Mouse (Mus musculus) CH12.LX (cell line): ENCODE data around the gene Nsd1. TPM values are rescaled to one million over a fixed set of nuclear protein-coding genes. Genes with fewer than 3 reads are reported as not detected.

ENCODE experiments used
- DNase-seq: peaks from one replicate; pipeline ENCODE4 v3.0.0-alpha.2; 2013; ENCODE audit errors: extremely low read depth
- H3K27ac ChIP-seq: 2 replicates; pipeline ENCODE4 v1.5.1; 2012; ENCODE audit warnings: low read depth, mild to moderate bottlenecking, control low read depth, moderate library complexity; ENCODE audit not compliant: insufficient read depth
- H3K27me3 ChIP-seq: replicated peaks from 2 replicates; pipeline ENCODE3; 2012; ENCODE audit warnings: inconsistent platforms
- H3K36me3 ChIP-seq, 2 experiments: replicated peaks in 1 of 2; 2 replicates each; pipeline versions ENCODE3 to v1.6.1; 2012; ENCODE audit warnings: inconsistent platforms in 1 of 2, low read length in 1 of 2, mild to moderate bottlenecking in 1 of 2, mixed read lengths in 1 of 2, moderate library complexity in 1 of 2; ENCODE audit not compliant: control insufficient read depth in 1 of 2, insufficient read depth in 1 of 2
- H3K4me1 ChIP-seq, 2 experiments: 2 replicates each; pipeline ENCODE4 v1.6.1; 2012; ENCODE audit warnings: inconsistent platforms in 1 of 2, moderate library complexity in 1 of 2; ENCODE audit not compliant: insufficient read depth in 2 of 2, control insufficient read depth in 1 of 2
- H3K4me2 ChIP-seq: 2 replicates; pipeline ENCODE4 v1.6.1; 2012; ENCODE audit warnings: low read depth, mild to moderate bottlenecking, control low read depth; ENCODE audit not compliant: poor library complexity, insufficient read depth, severe bottlenecking
- H3K4me3 ChIP-seq, 3 experiments: fragments of 150-350 bp in 1 of 3; sonication (generic) in 1 of 3; replicated peaks in 1 of 3; 2 replicates each; pipeline versions ENCODE3 to v1.5.1; 2011 to 2012; ENCODE audit warnings: low read depth in 2 of 3, low read length in 2 of 3, mild to moderate bottlenecking in 2 of 3, moderate library complexity in 2 of 3, control low read depth in 1 of 3, improper control_type of control experiment in 1 of 3, inconsistent platforms in 1 of 3, mixed read lengths in 1 of 3; ENCODE audit not compliant: poor library complexity in 1 of 3
- H3K79me2 ChIP-seq: replicated peaks from 2 replicates; pipeline ENCODE4 v1.6.1; 2012; ENCODE audit warnings: mild to moderate bottlenecking, moderate library complexity; ENCODE audit not compliant: control insufficient read depth, poor library complexity, insufficient read depth, severe bottlenecking; ENCODE audit errors: extremely low read depth
- H3K9ac ChIP-seq: 2 replicates; pipeline ENCODE4 v1.6.1; 2012; ENCODE audit warnings: low read depth, mild to moderate bottlenecking, control low read depth, moderate library complexity; ENCODE audit not compliant: insufficient read depth
- H3K9me3 ChIP-seq: replicated peaks from 2 replicates; pipeline ENCODE3; 2012; ENCODE audit warnings: low read length, inconsistent platforms, mixed read lengths
- BHLHE40 ChIP-seq: IDR thresholded peaks from 2 replicates; pipeline ENCODE4 v1.6.1; 2011; ENCODE audit warnings: mild to moderate bottlenecking, low read depth, low read length, improper control_type of control experiment
- CHD2 ChIP-seq: IDR thresholded peaks from 2 replicates; pipeline ENCODE4 v1.6.1; 2011; ENCODE audit warnings: low read length, improper control_type of control experiment
- ELF1 ChIP-seq: IDR thresholded peaks from 2 replicates; pipeline ENCODE4 v1.6.1; 2014; ENCODE audit warnings: low read depth, mild to moderate bottlenecking, inconsistent platforms, low read length, improper control_type of control experiment
- ETS1 ChIP-seq: conservative IDR thresholded peaks from 2 replicates; pipeline ENCODE4 v1.6.1; 2012; ENCODE audit warnings: low read depth, mild to moderate bottlenecking, inconsistent platforms, low read length, improper control_type of control experiment, moderate library complexity
- IRF4 ChIP-seq: IDR thresholded peaks from 2 replicates; pipeline ENCODE4 v1.6.1; 2014; ENCODE audit warnings: low read depth, mild to moderate bottlenecking, inconsistent platforms, low read length, improper control_type of control experiment
- KAT2A ChIP-seq: IDR thresholded peaks from 2 replicates; pipeline ENCODE4 v1.6.1; 2012; ENCODE audit warnings: low read length, improper control_type of control experiment, inconsistent platforms; ENCODE audit not compliant: insufficient replicate concordance
- MAFK ChIP-seq: IDR thresholded peaks from 2 replicates; pipeline ENCODE4 v1.6.1; 2011; ENCODE audit warnings: low read length, improper control_type of control experiment; ENCODE audit not compliant: insufficient replicate concordance
- MEF2A ChIP-seq: IDR thresholded peaks from 2 replicates; pipeline ENCODE4 v1.6.1; 2014; ENCODE audit warnings: low read depth, mild to moderate bottlenecking, inconsistent platforms, low read length, improper control_type of control experiment, borderline replicate concordance
- MXI1 ChIP-seq: IDR thresholded peaks from 2 replicates; pipeline ENCODE4 v1.6.1; 2011; ENCODE audit warnings: mild to moderate bottlenecking, low read depth, low read length, improper control_type of control experiment
- MYC ChIP-seq: IDR thresholded peaks from 2 replicates; pipeline ENCODE4 v1.6.1; 2011; ENCODE audit warnings: low read depth, mild to moderate bottlenecking, improper control_type of control experiment, low read length
- PAX5 ChIP-seq: IDR thresholded peaks from 2 replicates; pipeline ENCODE4 v1.6.1; 2012; ENCODE audit warnings: low read length, inconsistent platforms, mixed read lengths
- POLR2A ChIP-seq: IDR thresholded peaks from 2 replicates; pipeline ENCODE4 v1.6.1; 2011; ENCODE audit warnings: low read depth, mild to moderate bottlenecking, improper control_type of control experiment, low read length
- POLR2AphosphoS2 ChIP-seq: IDR thresholded peaks from 2 replicates; pipeline ENCODE4 v1.6.1; 2011; ENCODE audit warnings: low read depth, low read length, improper control_type of control experiment
- RCOR1 ChIP-seq: conservative IDR thresholded peaks from 2 replicates; pipeline ENCODE4 v1.6.1; 2012; ENCODE audit warnings: low read depth, mild to moderate bottlenecking, inconsistent platforms, low read length, improper control_type of control experiment
- SIN3A ChIP-seq: IDR thresholded peaks from 2 replicates; pipeline ENCODE4 v1.6.1; 2012; ENCODE audit warnings: low read length, improper control_type of control experiment, inconsistent platforms
- SMC3 ChIP-seq: IDR thresholded peaks from 2 replicates; pipeline ENCODE4 v1.6.1; 2011; ENCODE audit warnings: low read depth, low read length, improper control_type of control experiment
- TCF12 ChIP-seq: IDR thresholded peaks from 2 replicates; pipeline ENCODE4 v1.6.1; 2014; ENCODE audit warnings: low read depth, mild to moderate bottlenecking, inconsistent platforms, low read length, improper control_type of control experiment
- UBTF ChIP-seq: IDR thresholded peaks from 2 replicates; pipeline ENCODE4 v1.6.1; 2012; ENCODE audit warnings: low read depth, mild to moderate bottlenecking, inconsistent platforms, low read length, improper control_type of control experiment, moderate library complexity
- USF1 ChIP-seq: IDR thresholded peaks from 2 replicates; pipeline ENCODE4 v1.6.1; 2014; ENCODE audit warnings: low read depth, mild to moderate bottlenecking, inconsistent platforms, low read length, improper control_type of control experiment
- ZC3H11A ChIP-seq: IDR thresholded peaks from 2 replicates; pipeline ENCODE4 v1.6.1; 2012; ENCODE audit warnings: low read depth, mild to moderate bottlenecking, inconsistent platforms, low read length, improper control_type of control experiment
- dilution Hi-C: fragments of 300-500 bp; cut with MboI; formaldehyde crosslinking; loops from 2 replicates; pipeline ENCODE4 v1.14.3; 2020; ENCODE audit warnings: low sequenced_read_pairs; ENCODE audit not compliant: extremely low pct_unique_long_range_greater_than_20kb, extremely low pct_ligation_motif_present
- in situ Hi-C: fragments of 300-500 bp; cut with MboI; formaldehyde crosslinking; loops from 3 replicates; pipeline ENCODE4 v1.14.3; 2019; ENCODE audit warnings: low sequenced_read_pairs, low pct_ligation_motif_present, low pct_unique_long_range_greater_than_20kb, mixed read lengths
- polyA plus RNA-seq: library from polyadenylated mRNA; unstranded; fragments of >175 nt; gene quantifications from 2 replicates; pipeline ENCODE4 v1.2.1, GENCODE M21; 2012; ENCODE audit warnings: low read depth; ENCODE audit not compliant: insufficient read length
- total RNA-seq, 2 experiments: library from RNA; depleted of rRNA; stranded (reverse); fragments of 300-350 nt in 1 of 2; fragments of >200 nt in 1 of 2; gene quantifications; 2 replicates each; pipeline ENCODE4 v1.2.3; 2012 to 2014

Nsd1 gene
- total and polyA plus RNA-seq, 3 experiments = 11.8 to 13.8 (median 12.6) TPM

- DNase-seq = no peak
- H3K4me3 ChIP-seq = no peak overlapping the region
- in situ Hi-C loops = no loop called here
Observed at GRCm38 (mm10) chr13:55328171-55328570, 118.6 kb downstream of the Nsd1 start.

GRCm38 (mm10) chr13:55328641-55329040, 119.1 kb downstream of the Nsd1 start:
- dilution Hi-C loops = no loop called here
- Histone ChIP-seq H3K36me3 (peaks cover 26 to 28% of the 10 kb centered on the region in 2 experiments), H3K79me2 (peaks cover 5% of the 10 kb centered on the region), H3K4me1 (peaks cover 27 to 39% of the 10 kb centered on the region in 2 experiments), H3K9ac (no peak overlapping the region), H3K4me3 (peak overlapping the region in 1 of 3 experiments; percentile 71), H3K27me3 (no peaks in the 10 kb centered on the region), H3K27ac (no peak overlapping the region), H3K4me2 (peak overlapping the region; percentile 55; the same call in 1 of the 2 replicates), H3K9me3 (no peaks in the 10 kb centered on the region)
- TF ChIP-seq MAFK (no peak), UBTF (no peak), POLR2AphosphoS2 (no peak), MYC (no peak), ZC3H11A (no peak), IRF4 (no peak), ELF1 (no peak), BHLHE40 (no peak), SMC3 (no peak), KAT2A (no peak), SIN3A (no peak), MXI1 (no peak), RCOR1 (no peak), CHD2 (no peak), PAX5 (no peak)
- in situ Hi-C loops = no loop called here
- no peak for DNase-seq

More at GRCm38 (mm10) chr13:55328171-55328570, 118.6 kb downstream of the Nsd1 start:
- H3K4me2 ChIP-seq = no peak overlapping the region
- H3K4me1 ChIP-seq = peaks cover 27 to 44% of the 10 kb centered on the region in 2 experiments
- TF ChIP-seq POLR2A (no peak), USF1 (no peak), MEF2A (no peak), TCF12 (no peak), ETS1 (no peak), SIN3A (no peak), ELF1 (no peak)
- peaks cover 10% of the 10 kb centered on the region for H3K79me2 ChIP-seq
- H3K9me3 ChIP-seq = no peaks in the 10 kb centered on the region
- no peak overlapping the region for H3K27ac ChIP-seq
- H3K9ac ChIP-seq = no peak overlapping the region
- dilution Hi-C loops = no loop called here
- H3K27me3 ChIP-seq = no peaks in the 10 kb centered on the region
- H3K36me3 ChIP-seq = peaks cover 29 to 33% of the 10 kb centered on the region in 2 experiments
